Comparison of ENCODE assay signal across 20 mouse cellular contexts in genomic region chr7:39864130-39864529, GRCm38 (mm10).
"Had no signal": no experiment of that assay in that cellular context is flagged by ENCODE, and none has a peak within 500 bp of the region (broad histone marks: within the 10 kb centered on the region; RNA-seq: fewer than 3 reads in every experiment).

No protein-coding gene starts in this region.

- H3K9ac ChIP-seq: kidney, embryonic 15.5 days; limb, embryonic 12.5 days; limb, embryonic 15.5 days; liver, embryonic 14.5 days; liver, postnatal 0 days; lung, embryonic 14.5 days; neural tube, embryonic 13.5 days had no signal

- H3K36me3 ChIP-seq: kidney, embryonic 15.5 days; limb, embryonic 12.5 days; limb, embryonic 15.5 days; neural tube, embryonic 13.5 days had no signal

- DNase-seq: kidney, postnatal 10 days; layer of hippocampus, postnatal 36 days; left cerebral cortex, postnatal 4 days; liver, postnatal 0 days; lung, embryonic 14.5 days; retina, postnatal 1 day; right cerebral cortex, postnatal 25 days; spleen, adult 18-20 months; thymus, adult 18-20 months; thymus, postnatal 36 days had no signal

- ATAC-seq: liver, postnatal 0 days; lung, postnatal 0 days had no signal

- H3K4me2 ChIP-seq: kidney, embryonic 15.5 days; limb, embryonic 12.5 days; limb, embryonic 15.5 days; liver, embryonic 11.5 days; lung, embryonic 14.5 days; neural tube, embryonic 13.5 days had no signal

- H3K4me1 ChIP-seq: limb, embryonic 12.5 days; limb, embryonic 15.5 days had no signal

- H3K27ac ChIP-seq: kidney, embryonic 15.5 days; left cerebral cortex, adult 2 months; limb, embryonic 12.5 days; limb, embryonic 15.5 days; liver, embryonic 14.5 days; macrophage; neural tube, embryonic 13.5 days had no signal

- H3K4me3 ChIP-seq: kidney, embryonic 15.5 days; left cerebral cortex, adult 2 months; limb, embryonic 12.5 days; limb, embryonic 15.5 days; myocyte; neural tube, embryonic 13.5 days had no signal

- H3K9me3 ChIP-seq: kidney, embryonic 15.5 days; limb, embryonic 12.5 days; limb, embryonic 15.5 days; neural tube, embryonic 13.5 days had no signal

- H3K27me3 ChIP-seq: kidney, embryonic 15.5 days; limb, embryonic 12.5 days; limb, embryonic 15.5 days; neural tube, embryonic 13.5 days had no signal
